ENCODE assay signal across 8 mouse cellular contexts in genomic region chr1:135944526-135945259, GRCm38 (mm10). TPM values are rescaled to one million over a fixed set of nuclear protein-coding genes. Genes with fewer than 3 reads are reported as not detected.
DNase-seq lines count a peak whose midpoint lies in the region; ATAC-seq and TF ChIP-seq lines count a peak whose summit lies in the region.

No protein-coding gene starts in this region.

- no peaks in the 10 kb centered on the region for H3K36me3 ChIP-seq in CH12.LX (replicated peaks in 1 of 2; ENCODE audit: control insufficient read depth in 1 of 2, insufficient read depth in 1 of 2, low read length in 1 of 2)
- H3K36me3 ChIP-seq in heart, embryonic 11.5 days (ENCODE audit: control insufficient read depth, insufficient read depth, low read length): no peaks in the 10 kb centered on the region
- H3K36me3 ChIP-seq in liver, embryonic 11.5 days (ENCODE audit: control insufficient read depth, insufficient read depth, low read length): no peaks in the 10 kb centered on the region
- H3K36me3 ChIP-seq in neural tube, embryonic 12.5 days: no peaks in the 10 kb centered on the region
- no peaks in the 10 kb centered on the region for H3K36me3 ChIP-seq in testis, adult 2 months (ENCODE audit: control insufficient read depth, insufficient read depth, low read length)

- TF ChIP-seq RAD21 in CH12.LX (IDR thresholded peaks at IDR 0.05; ENCODE audit: low read depth, low read length): peak; percentile 93

- no peak overlapping the region for H3K27ac ChIP-seq in CH12.LX (ENCODE audit: insufficient read depth, low read depth)
- H3K27ac ChIP-seq in heart, embryonic 11.5 days (ENCODE audit: low read depth, low read length): no peak overlapping the region
- no peak overlapping the region for H3K27ac ChIP-seq in liver, embryonic 11.5 days (ENCODE audit: low read depth, low read length)
- no peak overlapping the region for H3K27ac ChIP-seq in neural tube, embryonic 12.5 days
- H3K27ac ChIP-seq in testis, adult 2 months (ENCODE audit: control insufficient read depth, insufficient read depth, low read depth, low read length): no peak overlapping the region

- no peaks in the 10 kb centered on the region for H3K79me2 ChIP-seq in CH12.LX (replicated peaks; ENCODE audit: control insufficient read depth, extremely low read depth, insufficient read depth, poor library complexity, severe bottlenecking)

- no peak overlapping the region for H3K4me3 ChIP-seq in CH12.LX (replicated peaks in 1 of 3; ENCODE audit: low read depth in 2 of 3, low read length in 2 of 3, poor library complexity in 1 of 3)
- H3K4me3 ChIP-seq in heart, embryonic 11.5 days (ENCODE audit: low read depth, low read length): no peak overlapping the region
- no peak overlapping the region for H3K4me3 ChIP-seq in liver, embryonic 11.5 days (ENCODE audit: low read depth, low read length)
- H3K4me3 ChIP-seq in neural tube, embryonic 12.5 days: no peak overlapping the region
- peak overlapping the region; percentile 25 for H3K4me3 ChIP-seq in testis, adult 2 months (ENCODE audit: control insufficient read depth, low read depth, low read length)

- H3K9me3 ChIP-seq in CH12.LX (replicated peaks; ENCODE audit: low read length): no peaks in the 10 kb centered on the region
- no peaks in the 10 kb centered on the region for H3K9me3 ChIP-seq in heart, embryonic 11.5 days (replicated peaks; ENCODE audit: control insufficient read depth, low read length)
- no peaks in the 10 kb centered on the region for H3K9me3 ChIP-seq in liver, embryonic 11.5 days (ENCODE audit: control insufficient read depth, low read length)
- no peaks in the 10 kb centered on the region for H3K9me3 ChIP-seq in neural tube, embryonic 12.5 days

- no peak for TF ChIP-seq POLR2A in CH12.LX (IDR thresholded peaks at IDR 0.05; ENCODE audit: low read depth, low read length)
- TF ChIP-seq POLR2A in brain, embryonic 14.5 days (IDR thresholded peaks at IDR 0.05; ENCODE audit: borderline replicate concordance, extremely low read depth, insufficient read depth, insufficient read length, poor library complexity, severe bottlenecking): no peak
- TF ChIP-seq POLR2A in testis, adult 2 months (IDR thresholded peaks at IDR 0.05; ENCODE audit: control insufficient read depth, low read depth, low read length): no peak

- peak; percentile 62 to 95 for TF ChIP-seq CTCF in CH12.LX (conservative IDR thresholded peaks at IDR 0.05 in 1 of 2, IDR thresholded peaks at IDR 0.05 in 1 of 2; ENCODE audit: low read depth in 2 of 2, low read length in 2 of 2)
- TF ChIP-seq CTCF in brain, embryonic 14.5 days (IDR thresholded peaks at IDR 0.05; ENCODE audit: borderline replicate concordance, extremely low read depth, insufficient read depth, insufficient read length): peak; percentile 79
- no peak for TF ChIP-seq CTCF in testis, adult 2 months (IDR thresholded peaks at IDR 0.05; ENCODE audit: control insufficient read depth, insufficient read depth, insufficient replicate concordance, low read depth, low read length)

- H3K4me2 ChIP-seq in CH12.LX (ENCODE audit: insufficient read depth, low read depth, poor library complexity, severe bottlenecking): no peak overlapping the region
- H3K4me2 ChIP-seq in heart, embryonic 11.5 days: no peak overlapping the region
- no peak overlapping the region for H3K4me2 ChIP-seq in liver, embryonic 11.5 days
- 0 out of 2 replicates have a peak overlapping the region, but pooled peaks have one; percentile 12 for H3K4me2 ChIP-seq in neural tube, embryonic 12.5 days (replicated peaks)

- 40% methylated on average over 12 of the region's 12 CpGs for WGBS in heart, embryonic 11.5 days (ENCODE audit: insufficient replicate concordance)
- 37% methylated on average over 12 of the region's 12 CpGs for WGBS in liver, embryonic 11.5 days
- WGBS in neural tube, embryonic 12.5 days: 50% methylated on average over 12 of the region's 12 CpGs

- H3K9ac ChIP-seq in CH12.LX (ENCODE audit: insufficient read depth, low read depth): no peak overlapping the region
- H3K9ac ChIP-seq in heart, embryonic 11.5 days (ENCODE audit: low read depth, low read length): no peak overlapping the region
- H3K9ac ChIP-seq in liver, embryonic 11.5 days (ENCODE audit: low read depth, low read length): no peak overlapping the region
- no peak overlapping the region for H3K9ac ChIP-seq in neural tube, embryonic 12.5 days

- no peak for TF ChIP-seq EP300 in CH12.LX (IDR thresholded peaks at IDR 0.05; ENCODE audit: low read length)

- dilution Hi-C loops in CH12.LX (cut with MboI; ENCODE audit: extremely low pct_ligation_motif_present, extremely low pct_unique_long_range_greater_than_20kb, low sequenced_read_pairs): no loop called here

- H3K27me3 ChIP-seq in CH12.LX (replicated peaks): peaks cover 53% of the 10 kb centered on the region
- H3K27me3 ChIP-seq in heart, embryonic 11.5 days (ENCODE audit: control insufficient read depth, insufficient read depth, low read length): peaks cover 13% of the 10 kb centered on the region
- peaks cover 16% of the 10 kb centered on the region; the same call in 1 of the 2 replicates for H3K27me3 ChIP-seq in liver, embryonic 11.5 days (replicated peaks; ENCODE audit: control insufficient read depth, insufficient read depth, low read length)
- H3K27me3 ChIP-seq in neural tube, embryonic 12.5 days (replicated peaks): 0 out of 2 replicates have a peak, but pooled peaks cover 2% of the 10 kb centered on the region
- H3K27me3 ChIP-seq in testis, adult 2 months (ENCODE audit: control insufficient read depth, insufficient read depth, low read length): no peaks in the 10 kb centered on the region

- in situ Hi-C loops in CH12.LX (cut with MboI; ENCODE audit: low pct_ligation_motif_present, low pct_unique_long_range_greater_than_20kb, low sequenced_read_pairs): loop anchor here (5.0 kb wide), 1 partner anchor 77 kb away; no protein-coding TSS in a partner anchor

- H3K4me1 ChIP-seq in CH12.LX (ENCODE audit: control insufficient read depth in 1 of 2, insufficient read depth in 2 of 2): peaks cover 3 to 22% of the 10 kb centered on the region in 2 experiments
- peaks cover 3% of the 10 kb centered on the region for H3K4me1 ChIP-seq in heart, embryonic 11.5 days (ENCODE audit: control insufficient read depth, insufficient read depth, low read length)
- H3K4me1 ChIP-seq in liver, embryonic 11.5 days (replicated peaks; ENCODE audit: control insufficient read depth, insufficient read depth, low read length): peaks cover 11% of the 10 kb centered on the region
- no peaks in the 10 kb centered on the region for H3K4me1 ChIP-seq in neural tube, embryonic 12.5 days
- H3K4me1 ChIP-seq in testis, adult 2 months (ENCODE audit: control insufficient read depth, insufficient read depth, low read length): peaks cover 11% of the 10 kb centered on the region

- DNase-seq in CH12.LX (ENCODE audit: extremely low read depth): peak; percentile 82
- peak; percentile 88 for DNase-seq in brain, embryonic 14.5 days (ENCODE audit: low read depth)
- DNase-seq in kidney, postnatal 10 days: peak; percentile 87
- DNase-seq in liver, embryonic 11.5 days (ENCODE audit: low spot score): peak; percentile 73

- peak; percentile 40 for ATAC-seq in erythroblast, adult 5-6 weeks (replicated peaks; ENCODE audit: low FRiP score, poor library complexity, severe bottlenecking)
- ATAC-seq in heart, embryonic 11.5 days (replicated peaks; ENCODE audit: insufficient number of reproducible peaks, low FRiP score, low TSS enrichment): 0 out of 2 replicates have a peak, but pooled peaks have one; percentile 24
- ATAC-seq in liver, embryonic 11.5 days (replicated peaks; ENCODE audit: low FRiP score): peak; percentile 26; the same call in 1 of the 2 replicates
- no peak; the same call in 1 of the 2 replicates for ATAC-seq in neural tube, embryonic 12.5 days (ENCODE audit: low FRiP score, low read depth)

TF ChIP-seq in CH12.LX, 34 proteins besides CTCF, POLR2A, EP300 and RAD21:
- peak; percentile 65 for TF ChIP-seq ZC3H11A (IDR thresholded peaks at IDR 0.05; ENCODE audit: low read depth, low read length)
- TF ChIP-seq SIN3A (IDR thresholded peaks at IDR 0.05; ENCODE audit: low read length): no peak
- no peak for TF ChIP-seq USF1 (IDR thresholded peaks at IDR 0.05; ENCODE audit: low read depth, low read length)
- 0 out of 2 replicates have a peak, but pooled peaks have one; percentile 21 for TF ChIP-seq IRF4 (IDR thresholded peaks at IDR 0.05; ENCODE audit: low read depth, low read length)
- TF ChIP-seq NELFE (IDR thresholded peaks at IDR 0.05; ENCODE audit: low read depth, low read length): peak; percentile 41; the same call in 1 of the 2 replicates
- TF ChIP-seq SMC3 (IDR thresholded peaks at IDR 0.05; ENCODE audit: low read depth, low read length): peak; percentile 91
TF ChIP-seq in CH12.LX: peak in this region for 4.

RNA-seq across cellular contexts. Expression of gene Pkp1, which starts 25.7 kb away (rescaled TPM):
- total RNA-seq in CH12.LX (2012; rRNA removed): not detected in 2 replicates
- total RNA-seq in CH12.LX (2014; rRNA removed): not detected in 2 replicates
- not detected in 2 replicates for polyA plus RNA-seq in CH12.LX (2012; ENCODE audit: insufficient read length, low read depth)
- 1.8 and 2.6 TPM in 2 replicates for polyA plus RNA-seq in brain, embryonic 14.5 days (2012; rRNA removed)
- not detected in 2 replicates for total RNA-seq in erythroblast, adult 5-6 weeks (2015; ENCODE audit: low replicate concordance)
- not detected in 2 replicates for total RNA-seq in erythroblast, adult 5-6 weeks (2017; ENCODE audit: low replicate concordance)
- polyA plus RNA-seq in heart, embryonic 11.5 days (2014; fragmentation: Nextera tagmentation; extraction: Ambion mirVana): 0.03 TPM in 1 of 2 replicates, not detected in the other
- polyA plus RNA-seq in liver, embryonic 11.5 days (2014; fragmentation: Nextera tagmentation; extraction: Ambion mirVana): 0.09 and 0.10 TPM in 2 replicates
- 0.11 and 0.25 TPM in 2 replicates for polyA plus RNA-seq in neural tube, embryonic 12.5 days (2016; fragmentation: Nextera tagmentation; extraction: Ambion mirVana)
- polyA plus RNA-seq in testis, adult 2 months (2012; rRNA removed): 5.7 and 6.5 TPM in 2 replicates
